Mouse (Mus musculus) liver, embryonic 15.5 days (tissue): Measurements from ENCODE around the gene Egfem1. TPM values are rescaled to one million over a fixed set of nuclear protein-coding genes. Genes with fewer than 3 reads are reported as not detected.

Experiments used
- ATAC-seq: fragments of 200-750 bp; cut with Nextera tagmentation; 2 replicates; pipeline ENCODE4 v1.8.0; 2017; ENCODE audit warnings: moderate number of reproducible peaks, mild to moderate bottlenecking, moderate library complexity; ENCODE audit not compliant: insufficient read depth
- H3K27ac ChIP-seq: fragments of 300-500 bp; sonication (generic); replicated peaks from 2 replicates; pipeline ENCODE4 v1.5.1; 2015; ENCODE audit warnings: mild to moderate bottlenecking, inconsistent platforms
- H3K27me3 ChIP-seq: fragments of 300-500 bp; sonication (generic); 2 replicates; pipeline ENCODE4 v1.6.1; 2015; ENCODE audit warnings: mild to moderate bottlenecking, inconsistent platforms
- H3K36me3 ChIP-seq: fragments of 300-500 bp; sonication (generic); replicated peaks from 2 replicates; pipeline ENCODE4 v1.6.1; 2015; ENCODE audit warnings: moderate library complexity, mild to moderate bottlenecking, inconsistent platforms
- H3K4me1 ChIP-seq: fragments of 300-500 bp; sonication (generic); replicated peaks from 2 replicates; pipeline ENCODE4 v1.6.1; 2015; ENCODE audit warnings: inconsistent platforms
- H3K4me2 ChIP-seq: fragments of 300-500 bp; sonication (generic); 2 replicates; pipeline ENCODE4 v1.6.1; 2015; ENCODE audit warnings: moderate library complexity, mild to moderate bottlenecking, inconsistent platforms
- H3K4me3 ChIP-seq: fragments of 300-500 bp; sonication (generic); replicated peaks from 2 replicates; pipeline ENCODE4 v1.5.1; 2015; ENCODE audit warnings: mild to moderate bottlenecking, inconsistent platforms
- H3K9ac ChIP-seq: fragments of 300-500 bp; sonication (generic); 2 replicates; pipeline ENCODE4 v1.6.1; 2015; ENCODE audit warnings: moderate library complexity, mild to moderate bottlenecking, inconsistent platforms
- H3K9me3 ChIP-seq: fragments of 300-500 bp; sonication (generic); replicated peaks from 2 replicates; pipeline ENCODE4 v1.6.1; 2016; ENCODE audit warnings: inconsistent platforms
- WGBS: fragments of 180-500 bp; shearing (Covaris S2); methylation state at CpG from one replicate; pipeline ENCODE4 v1.1.7; 2015; ENCODE audit warnings: mixed read lengths; ENCODE audit not compliant: insufficient replicate concordance; 5-methylcytosine and 5-hydroxymethylcytosine counted together
- microRNA counts: library from miRNA; unstranded; fragments of <30 nt; microRNA quantifications from one replicate; lab custom pipeline; 2016
- microRNA-seq: library from miRNA; unstranded; fragments of <30 nt; microRNA quantifications from one replicate; pipeline ENCODE4, GENCODE M21; 2016
- polyA plus RNA-seq: library from polyadenylated mRNA; unstranded; fragments of >200 nt; fragmentation: Nextera tagmentation; extraction: Ambion mirVana; gene quantifications from 2 replicates; pipeline ENCODE4 v1.2.1, GENCODE M21; 2015

The Egfem1 gene
- polyA plus RNA-seq, 1 experiment from 2014 or later = 0.33 TPM

DNA sequence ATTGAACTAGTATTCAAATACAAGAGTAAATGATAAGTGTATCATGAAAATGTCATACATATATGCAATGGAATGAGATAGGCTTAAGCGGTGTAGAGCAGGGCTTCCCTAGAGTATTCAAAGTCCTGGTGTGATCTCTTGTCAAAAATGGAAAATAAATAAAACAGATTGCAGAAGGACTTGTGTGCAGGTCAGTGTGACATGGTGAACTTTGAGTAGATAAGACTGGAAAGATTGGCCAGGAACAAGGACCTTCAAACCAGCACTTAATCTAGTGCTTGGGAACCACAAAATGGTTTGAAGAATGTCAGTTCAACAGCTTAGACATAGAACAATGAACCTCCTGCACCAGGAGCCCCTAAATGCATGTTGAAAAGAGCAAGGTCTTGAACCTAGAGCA, 649.7 kb downstream of the Egfem1 start:
- no peak for ATAC-seq
- no peaks in the 10 kb centered on the region for H3K36me3 ChIP-seq
- no peak overlapping the region for H3K27ac ChIP-seq
- no peak overlapping the region for H3K4me2 ChIP-seq
- H3K9ac ChIP-seq = no peak overlapping the region
- WGBS = 72% methylated on average over 1 of the region's 1 CpGs
- no peaks in the 10 kb centered on the region for H3K27me3 ChIP-seq
- H3K9me3 ChIP-seq = no peaks in the 10 kb centered on the region
- H3K4me3 ChIP-seq = no peak overlapping the region
- no peaks in the 10 kb centered on the region for H3K4me1 ChIP-seq

DNA sequence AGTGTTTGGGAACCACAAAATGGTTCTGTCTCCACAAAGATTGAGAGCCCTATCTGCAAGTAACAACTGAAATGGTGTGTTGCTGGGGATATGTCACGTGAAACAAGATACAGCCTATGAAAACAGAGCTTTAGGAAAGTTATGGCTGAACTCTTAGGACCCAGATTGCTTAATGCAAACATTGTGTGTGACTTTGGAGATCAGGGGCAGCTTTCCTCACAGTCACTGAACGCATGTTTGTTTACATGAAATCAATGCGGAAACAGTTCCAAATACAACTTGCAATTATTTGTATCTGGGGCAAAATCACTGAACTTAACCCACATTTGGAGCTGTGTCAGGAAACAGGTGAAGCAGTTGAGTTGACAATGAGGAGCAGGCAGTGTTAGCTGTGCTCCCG, 650.8 kb downstream of the Egfem1 start:
- Histone ChIP-seq H3K36me3 (no peaks in the 10 kb centered on the region), H3K27ac (no peak overlapping the region), H3K4me3 (no peak overlapping the region), H3K9me3 (no peaks in the 10 kb centered on the region), H3K4me2 (no peak overlapping the region), H3K9ac (no peak overlapping the region), H3K4me1 (no peaks in the 10 kb centered on the region), H3K27me3 (no peaks in the 10 kb centered on the region)
- WGBS = 44% methylated on average over 4 of the region's 4 CpGs
- ATAC-seq = no peak

DNA sequence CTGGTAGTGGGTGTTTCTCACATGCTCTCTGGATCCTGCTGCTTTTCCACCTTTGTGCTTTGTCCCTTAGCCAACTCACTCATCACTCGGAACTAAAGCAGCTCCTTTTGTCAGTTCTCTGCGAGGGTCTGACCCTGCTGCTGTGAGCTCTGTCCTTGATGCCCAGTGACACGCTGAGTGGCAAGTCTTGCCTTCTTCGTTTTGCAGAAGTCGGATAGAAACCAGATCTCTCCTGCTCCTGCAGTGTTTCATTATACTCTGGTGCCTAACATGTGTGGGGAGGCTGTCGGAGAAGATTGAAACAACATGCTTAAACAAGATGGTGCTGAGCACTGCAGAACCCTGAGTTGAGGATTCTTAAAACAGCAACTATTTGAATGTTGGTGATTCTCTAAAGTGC, 652.4 kb downstream of the Egfem1 start:
- Histone ChIP-seq H3K4me3 (no peak overlapping the region), H3K4me2 (no peak overlapping the region), H3K9ac (no peak overlapping the region), H3K27me3 (no peaks in the 10 kb centered on the region), H3K4me1 (no peaks in the 10 kb centered on the region), H3K27ac (no peak overlapping the region), H3K36me3 (no peaks in the 10 kb centered on the region), H3K9me3 (no peaks in the 10 kb centered on the region)
- no peak for ATAC-seq
- 58% methylated on average over 6 of the region's 6 CpGs for WGBS

GRCm38 (mm10) chr3:29739292-29739691, 657.5 kb downstream of the Egfem1 start:
- H3K4me2 ChIP-seq = no peak overlapping the region
- whole genome bisulfite sequencing = 37% methylated on average over 5 of the region's 5 CpGs

More at GRCm38 (mm10) chr3:29739292-29739691, 657.5 kb downstream of the Egfem1 start:
- ATAC-seq = no peak
- Histone ChIP-seq H3K36me3 (no peaks in the 10 kb centered on the region), H3K9ac (no peak overlapping the region), H3K27me3 (no peaks in the 10 kb centered on the region), H3K4me3 (no peak overlapping the region), H3K9me3 (no peaks in the 10 kb centered on the region), H3K27ac (no peak overlapping the region), H3K4me1 (no peaks in the 10 kb centered on the region)

MicroRNAs within 50 kb of the gene (microRNA counts, 519-probe panel; counts per million panel counts)
- 1,664 counts per million, percentile 12 among the panel's probes with 10 or more counts for microRNA mmu-miR-551b (lab: Ali Mortazavi, UCI)

Small RNA genes within 50 kb of the gene (microRNA-seq; reads per million reads assigned to microRNA genes)
- gene Mir21b (not detected), gene Mir551b (0.76 reads per million)

Other genes with a start within 250 kb of the Egfem1 start
- not detected in 2 replicates for gene Gm1527, start 189.4 kb upstream of the Egfem1 start, polyA plus RNA-seq